Mouse (Mus musculus) midbrain, embryonic 10.5 days (tissue): Measurements from ENCODE around the gene Dlgap1. TPM values are rescaled to one million over a fixed set of nuclear protein-coding genes. Genes with fewer than 3 reads are reported as not detected.

Experiments
- DNase-seq: peaks from one replicate; pipeline ENCODE4 v3.0.0-alpha.2; 2017; ENCODE audit warnings: low spot score
- H3K27ac ChIP-seq: fragments of 300-500 bp; sonication (generic); replicated peaks from 2 replicates; pipeline ENCODE4 v1.5.1; 2016; ENCODE audit warnings: mild to moderate bottlenecking
- H3K27me3 ChIP-seq: fragments of 300-500 bp; sonication (generic); 2 replicates; pipeline ENCODE4 v1.6.1; 2016; ENCODE audit warnings: low read depth, mild to moderate bottlenecking; ENCODE audit not compliant: poor library complexity, severe bottlenecking
- H3K36me3 ChIP-seq: fragments of 300-500 bp; sonication (generic); 2 replicates; pipeline ENCODE4 v1.6.1; 2016; ENCODE audit warnings: mild to moderate bottlenecking, moderate library complexity
- H3K4me1 ChIP-seq: fragments of 300-500 bp; sonication (generic); 2 replicates; pipeline ENCODE4 v1.6.1; 2016
- H3K4me3 ChIP-seq: fragments of 300-500 bp; sonication (generic); 2 replicates; pipeline ENCODE4 v1.5.1; 2016; ENCODE audit warnings: mild to moderate bottlenecking, moderate library complexity
- H3K9me3 ChIP-seq: fragments of 300-500 bp; sonication (generic); replicated peaks from 2 replicates; pipeline ENCODE4 v1.6.1; 2016; ENCODE audit warnings: mild to moderate bottlenecking
- WGBS: fragments of 180-500 bp; shearing (Covaris S2); methylation state at CpG from one replicate; pipeline ENCODE4 v1.1.7; 2016; 5-methylcytosine and 5-hydroxymethylcytosine counted together
- polyA plus RNA-seq: library from polyadenylated mRNA; unstranded; fragments of >200 nt; fragmentation: Nextera tagmentation; extraction: Ambion mirVana; gene quantifications from 2 replicates; pipeline ENCODE4 v1.2.1, GENCODE M21; 2016

Dlgap1 gene
- polyA plus RNA-seq, 1 experiment from 2014 or later = 1.0 TPM

- peaks cover 5% of the 10 kb centered on the region; the same call in 1 of the 2 replicates for H3K27me3 ChIP-seq
- H3K27ac ChIP-seq = no peak overlapping the region
- WGBS = 93% methylated on average over 4 of the region's 4 CpGs
- DNase-seq = no peak
- peaks cover 17% of the 10 kb centered on the region for H3K4me1 ChIP-seq
- H3K4me3 ChIP-seq = no peak overlapping the region
- no peaks in the 10 kb centered on the region for H3K9me3 ChIP-seq
- no peaks in the 10 kb centered on the region for H3K36me3 ChIP-seq
Observed at GRCm38 (mm10) chr17:70790801-70791200, 821.9 kb downstream of the Dlgap1 start.

GRCm38 (mm10) chr17:70791596-70792275 is 822.9 kb downstream of the Dlgap1 start:
- H3K9me3 ChIP-seq = no peaks in the 10 kb centered on the region
- H3K27me3 ChIP-seq = peaks cover 5% of the 10 kb centered on the region; the same call in 1 of the 2 replicates
- DNase-seq = no peak
- H3K4me1 ChIP-seq = peaks cover 17% of the 10 kb centered on the region
- H3K27ac ChIP-seq = no peak overlapping the region
- no peak overlapping the region for H3K4me3 ChIP-seq
- no peaks in the 10 kb centered on the region for H3K36me3 ChIP-seq
- 84% methylated on average over 9 of the region's 9 CpGs for WGBS

GRCm38 (mm10) chr17:70794291-70794690 is 825.4 kb downstream of the Dlgap1 start:
- peaks cover 5% of the 10 kb centered on the region; the same call in 1 of the 2 replicates for H3K27me3 ChIP-seq
- DNase-seq = peak; percentile 60

GRCm38 (mm10) chr17:70794722-70795121 is 825.8 kb downstream of the Dlgap1 start:
- Histone ChIP-seq H3K27me3 (peaks cover 5% of the 10 kb centered on the region; the same call in 1 of the 2 replicates), H3K27ac (peak overlapping the region; percentile 78), H3K36me3 (no peaks in the 10 kb centered on the region), H3K4me3 (no peak overlapping the region), H3K4me1 (peaks cover 17% of the 10 kb centered on the region), H3K9me3 (no peaks in the 10 kb centered on the region)
- no peak for DNase-seq
- 53% methylated on average over 6 of the region's 6 CpGs for WGBS

More at GRCm38 (mm10) chr17:70794291-70794690, 825.4 kb downstream of the Dlgap1 start:
- H3K27ac ChIP-seq = peak overlapping the region; percentile 78
- no peak overlapping the region for H3K4me3 ChIP-seq
- H3K4me1 ChIP-seq = peaks cover 17% of the 10 kb centered on the region
- 10% methylated on average over 7 of the region's 7 CpGs for WGBS
- H3K36me3 ChIP-seq = no peaks in the 10 kb centered on the region
- no peaks in the 10 kb centered on the region for H3K9me3 ChIP-seq

- no peaks in the 10 kb centered on the region for H3K9me3 ChIP-seq
- peak overlapping the region; percentile 78; the same call in 1 of the 2 replicates for H3K27ac ChIP-seq
- DNase-seq = no peak
- H3K4me3 ChIP-seq = no peak overlapping the region
- H3K36me3 ChIP-seq = no peaks in the 10 kb centered on the region
- peaks cover 17% of the 10 kb centered on the region for H3K4me1 ChIP-seq
- WGBS = 84% methylated on average over 4 of the region's 4 CpGs
- H3K27me3 ChIP-seq = peaks cover 5% of the 10 kb centered on the region; the same call in 1 of the 2 replicates
Observed at GRCm38 (mm10) chr17:70795196-70795595, 826.3 kb downstream of the Dlgap1 start.

- H3K27me3 ChIP-seq = peaks cover 5% of the 10 kb centered on the region; the same call in 1 of the 2 replicates
- H3K4me1 ChIP-seq = peaks cover 17% of the 10 kb centered on the region
- no peak overlapping the region for H3K4me3 ChIP-seq
- 83% methylated on average over 8 of the region's 8 CpGs for WGBS
- H3K27ac ChIP-seq = no peak overlapping the region
- H3K9me3 ChIP-seq = no peaks in the 10 kb centered on the region
- H3K36me3 ChIP-seq = no peaks in the 10 kb centered on the region
- no peak for DNase-seq
Observed at GRCm38 (mm10) chr17:70796940-70797772, 828.3 kb downstream of the Dlgap1 start.

GRCm38 (mm10) chr17:70797773-70798045 is 828.8 kb downstream of the Dlgap1 start:
- no peaks in the 10 kb centered on the region for H3K9me3 ChIP-seq
- no peak for DNase-seq
- no peaks in the 10 kb centered on the region for H3K36me3 ChIP-seq
- H3K27me3 ChIP-seq = peaks cover 5% of the 10 kb centered on the region; the same call in 1 of the 2 replicates
- H3K27ac ChIP-seq = no peak overlapping the region
- no peak overlapping the region for H3K4me3 ChIP-seq
- WGBS = 95% methylated on average over 1 of the region's 1 CpGs
- peaks cover 17% of the 10 kb centered on the region for H3K4me1 ChIP-seq

- DNase-seq = no peak
- Histone ChIP-seq H3K27me3 (peaks cover 5% of the 10 kb centered on the region; the same call in 1 of the 2 replicates), H3K27ac (no peak overlapping the region), H3K4me3 (no peak overlapping the region), H3K9me3 (no peaks in the 10 kb centered on the region), H3K36me3 (no peaks in the 10 kb centered on the region), H3K4me1 (peaks cover 9% of the 10 kb centered on the region)
- WGBS = 78% methylated on average over 4 of the region's 4 CpGs
Observed at GRCm38 (mm10) chr17:70799266-70799665, 830.4 kb downstream of the Dlgap1 start.

- Histone ChIP-seq H3K27me3 (no peaks in the 10 kb centered on the region), H3K4me1 (no peaks in the 10 kb centered on the region), H3K27ac (no peak overlapping the region), H3K36me3 (no peaks in the 10 kb centered on the region), H3K9me3 (no peaks in the 10 kb centered on the region), H3K4me3 (no peak overlapping the region)
- WGBS = 89% methylated on average over 14 of the region's 14 CpGs
- no peak for DNase-seq
Observed at GRCm38 (mm10) chr17:70802022-70802421, 833.1 kb downstream of the Dlgap1 start.

- H3K4me1 ChIP-seq = peaks cover 17% of the 10 kb centered on the region
- DNase-seq = no peak
- no peaks in the 10 kb centered on the region for H3K36me3 ChIP-seq
- H3K9me3 ChIP-seq = no peaks in the 10 kb centered on the region
- no peak overlapping the region for H3K4me3 ChIP-seq
- H3K27ac ChIP-seq = no peak overlapping the region
- H3K27me3 ChIP-seq = peaks cover 14% of the 10 kb centered on the region
- 94% methylated on average over 9 of the region's 9 CpGs for WGBS
Observed at GRCm38 (mm10) chr17:70805866-70806265, 837.0 kb downstream of the Dlgap1 start.

- DNase-seq = no peak
- H3K9me3 ChIP-seq = no peaks in the 10 kb centered on the region
- no peak overlapping the region for H3K4me3 ChIP-seq
- H3K27ac ChIP-seq = no peak overlapping the region
- H3K36me3 ChIP-seq = no peaks in the 10 kb centered on the region
- 89% methylated on average over 2 of the region's 2 CpGs for WGBS
- peaks cover 21% of the 10 kb centered on the region for H3K4me1 ChIP-seq
- H3K27me3 ChIP-seq = peaks cover 14% of the 10 kb centered on the region
Observed at GRCm38 (mm10) chr17:70806600-70806999, 837.7 kb downstream of the Dlgap1 start.

GRCm38 (mm10) chr17:70807885-70808284 is 839.0 kb downstream of the Dlgap1 start:
- DNase-seq = no peak
- no peak overlapping the region for H3K4me3 ChIP-seq
- H3K36me3 ChIP-seq = no peaks in the 10 kb centered on the region
- H3K27ac ChIP-seq = no peak overlapping the region
- WGBS = 89% methylated on average over 1 of the region's 1 CpGs
- peaks cover 14% of the 10 kb centered on the region for H3K27me3 ChIP-seq
- H3K4me1 ChIP-seq = peaks cover 26% of the 10 kb centered on the region
- H3K9me3 ChIP-seq = no peaks in the 10 kb centered on the region

GRCm38 (mm10) chr17:70808837-70809236 is 840.0 kb downstream of the Dlgap1 start:
- WGBS = 34% methylated on average over 14 of the region's 14 CpGs
- H3K4me1 ChIP-seq = peaks cover 26% of the 10 kb centered on the region
- H3K27me3 ChIP-seq = peaks cover 14% of the 10 kb centered on the region
- H3K4me3 ChIP-seq = no peak overlapping the region
- no peak for DNase-seq
- no peaks in the 10 kb centered on the region for H3K9me3 ChIP-seq
- H3K27ac ChIP-seq = no peak overlapping the region; the same call in 1 of the 2 replicates
- H3K36me3 ChIP-seq = no peaks in the 10 kb centered on the region
